Mouse (Mus musculus): ENCODE measurements around the gene Kif1c.

DNA sequence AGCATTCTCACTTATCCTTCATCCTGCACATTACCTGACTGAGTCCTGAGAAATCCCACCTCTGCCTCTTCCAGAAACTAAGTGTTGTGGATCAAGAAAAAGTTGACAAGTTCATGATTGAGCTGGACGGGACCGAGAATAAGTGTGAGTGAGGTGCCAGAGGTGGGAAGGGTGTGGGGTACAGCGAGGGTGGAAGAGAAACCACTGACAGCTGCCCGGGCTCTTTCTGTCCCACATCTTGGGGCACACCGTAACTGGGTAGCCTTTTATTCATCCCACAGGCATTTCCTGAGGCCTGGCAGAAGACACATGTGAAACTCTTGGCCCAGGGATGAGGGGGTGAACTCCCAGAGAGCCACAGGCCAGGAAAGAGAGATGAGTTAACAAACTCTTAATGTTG lies 41.8 kb upstream of the Kif1c start:
- no peak for TF ChIP-seq CTCF (conservative IDR thresholded peaks at IDR 0.05; ENCODE audit: insufficient read depth, insufficient read length, low read depth, low read length)
- TF ChIP-seq POLR2A (IDR thresholded peaks at IDR 0.05; ENCODE audit: low read depth, low read length), result no peak

All from kidney, adult 2 months (tissue).